Mouse (Mus musculus) CH12.LX (cell line): ENCODE data around the gene Srf.

Source experiments
- CTCF ChIP-seq, 2 experiments: IDR thresholded peaks in 1 of 2; conservative IDR thresholded peaks in 1 of 2; 2 replicates each; pipeline ENCODE4 v1.5.1; 2011 to 2012; ENCODE audit warnings: low read depth in 2 of 2, low read length in 2 of 2, improper control_type of control experiment in 1 of 2, inconsistent platforms in 1 of 2, mild to moderate bottlenecking in 1 of 2, moderate library complexity in 1 of 2
- EP300 ChIP-seq: IDR thresholded peaks from 2 replicates; pipeline ENCODE4 v1.6.1; 2011; ENCODE audit warnings: low read length, improper control_type of control experiment
- MAFK ChIP-seq: IDR thresholded peaks from 2 replicates; pipeline ENCODE4 v1.6.1; 2011; ENCODE audit warnings: low read length, improper control_type of control experiment; ENCODE audit not compliant: insufficient replicate concordance
- MYC ChIP-seq: IDR thresholded peaks from 2 replicates; pipeline ENCODE4 v1.6.1; 2011; ENCODE audit warnings: low read depth, mild to moderate bottlenecking, improper control_type of control experiment, low read length
- POLR2A ChIP-seq: IDR thresholded peaks from 2 replicates; pipeline ENCODE4 v1.6.1; 2011; ENCODE audit warnings: low read depth, mild to moderate bottlenecking, improper control_type of control experiment, low read length
- POLR2AphosphoS2 ChIP-seq: IDR thresholded peaks from 2 replicates; pipeline ENCODE4 v1.6.1; 2011; ENCODE audit warnings: low read depth, low read length, improper control_type of control experiment
- TCF12 ChIP-seq: IDR thresholded peaks from 2 replicates; pipeline ENCODE4 v1.6.1; 2014; ENCODE audit warnings: low read depth, mild to moderate bottlenecking, inconsistent platforms, low read length, improper control_type of control experiment
- UBTF ChIP-seq: IDR thresholded peaks from 2 replicates; pipeline ENCODE4 v1.6.1; 2012; ENCODE audit warnings: low read depth, mild to moderate bottlenecking, inconsistent platforms, low read length, improper control_type of control experiment, moderate library complexity
- ZMIZ1 ChIP-seq: IDR thresholded peaks from 2 replicates; pipeline ENCODE4 v1.6.1; 2012; ENCODE audit warnings: low read depth, mild to moderate bottlenecking, inconsistent platforms, low read length, improper control_type of control experiment

- TF ChIP-seq CTCF (conservative IDR thresholded peaks at IDR 0.05 in 1 of 2, IDR thresholded peaks at IDR 0.05 in 1 of 2; ENCODE audit: low read depth in 2 of 2, low read length in 2 of 2) (peak in 1 of 2 experiments; percentile 32; a peak in 2 of 4 replicates), POLR2AphosphoS2 (no peak), TCF12 (no peak), POLR2A (no peak), UBTF (no peak), MAFK (no peak), MYC (no peak), EP300 (no peak), ZMIZ1 (no peak)
These were observed 47.3 kb upstream of the Srf start for GRCm38 (mm10) chr17:46603229-46603628.
